Mouse (Mus musculus) CH12.LX (cell line): ENCODE measurements around the gene Gm49416.

Source experiments
- ETS1 ChIP-seq: conservative IDR thresholded peaks from 2 replicates; pipeline ENCODE4 v1.6.1; 2012; ENCODE audit warnings: low read depth, mild to moderate bottlenecking, inconsistent platforms, low read length, improper control_type of control experiment, moderate library complexity
- NRF1 ChIP-seq: IDR thresholded peaks from 2 replicates; pipeline ENCODE4 v1.6.1; 2014; ENCODE audit warnings: low read depth, mild to moderate bottlenecking, inconsistent platforms, low read length, improper control_type of control experiment, moderate library complexity
- USF1 ChIP-seq: IDR thresholded peaks from 2 replicates; pipeline ENCODE4 v1.6.1; 2014; ENCODE audit warnings: low read depth, mild to moderate bottlenecking, inconsistent platforms, low read length, improper control_type of control experiment
- ZC3H11A ChIP-seq: IDR thresholded peaks from 2 replicates; pipeline ENCODE4 v1.6.1; 2012; ENCODE audit warnings: low read depth, mild to moderate bottlenecking, inconsistent platforms, low read length, improper control_type of control experiment

DNA sequence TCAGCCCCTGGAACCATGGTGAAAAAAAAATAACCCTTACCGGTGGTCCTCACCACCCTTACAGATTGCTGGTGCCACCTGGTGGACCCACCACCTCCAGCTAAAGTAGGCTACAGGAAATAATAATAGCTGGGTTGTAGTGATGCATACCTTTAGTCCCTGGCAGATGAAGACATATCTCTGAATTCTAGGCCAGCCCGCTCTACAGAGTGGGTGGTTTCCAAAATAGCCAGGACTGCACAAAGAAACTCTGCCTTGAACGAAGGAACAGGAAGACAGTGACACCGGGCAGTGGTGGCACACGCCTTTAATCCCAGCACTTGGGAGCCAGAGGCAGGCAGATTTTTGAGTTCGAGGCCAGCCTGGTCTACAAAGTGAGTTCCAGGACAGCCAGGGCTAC, 24.5 kb upstream of the Gm49416 start:
- no peak for TF ChIP-seq ZC3H11A
- no peak for TF ChIP-seq USF1
- TF ChIP-seq NRF1, result no peak
- TF ChIP-seq ETS1, result no peak
